Mouse (Mus musculus) thymus, postnatal 36 days (tissue): Measurements from ENCODE around the gene Col27a1.
A peak's percentile ranks its signal among the peaks of the same experiment; 100 is the strongest.

Source experiments
- DNase-seq, 2 experiments: peaks; one replicate each; pipeline ENCODE4 v3.0.0; 2022; ENCODE audit warnings: mixed read lengths in 2 of 2

Gene Col27a1

GRCm38 (mm10) chr4:63377483-63377882, 163.7 kb downstream of the Col27a1 start:
- DNase-seq, result peak in 1 of 2 experiments; percentile 46

GRCm38 (mm10) chr4:63382676-63383369, 169.0 kb downstream of the Col27a1 start:
- DNase-seq, result no peak

- no peak for DNase-seq
Observed at GRCm38 (mm10) chr4:63383474-63383873, 169.7 kb downstream of the Col27a1 start.

GRCm38 (mm10) chr4:63384262-63384661, 170.5 kb downstream of the Col27a1 start:
- no peak for DNase-seq
